Mouse (Mus musculus): Measurements from ENCODE around the gene Sh2d2a.

DNA sequence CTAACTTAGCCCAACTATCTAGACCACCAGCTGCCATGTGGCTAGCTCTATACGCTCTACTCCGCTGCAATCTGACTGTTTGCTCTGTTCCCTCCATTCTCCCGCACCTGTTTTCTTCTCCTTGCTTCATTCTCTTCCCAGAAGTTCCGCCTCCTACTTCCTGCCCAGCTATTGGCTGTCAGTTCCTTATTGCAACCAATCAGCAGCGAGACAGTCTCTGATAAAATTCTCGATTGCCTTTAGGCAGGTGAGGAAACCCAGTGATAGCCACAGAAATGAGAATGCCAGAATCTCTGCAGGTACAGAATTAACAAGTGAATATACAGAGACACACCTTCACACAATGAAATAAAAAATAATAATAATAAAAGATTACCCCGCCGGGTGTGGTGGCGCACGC, 17.5 kb upstream of the Sh2d2a start:
- no peak for TF ChIP-seq CTCF (IDR thresholded peaks at IDR 0.05; ENCODE audit: low read depth, low read length)
- no peak for TF ChIP-seq POLR2A (IDR thresholded peaks at IDR 0.05; ENCODE audit: borderline replicate concordance, low read depth, low read length)

Measured in bone marrow macrophage, adult 2 months (primary cell).